Mouse (Mus musculus): Measurements from ENCODE around the gene Ston2.

Gene Ston2

DNA sequence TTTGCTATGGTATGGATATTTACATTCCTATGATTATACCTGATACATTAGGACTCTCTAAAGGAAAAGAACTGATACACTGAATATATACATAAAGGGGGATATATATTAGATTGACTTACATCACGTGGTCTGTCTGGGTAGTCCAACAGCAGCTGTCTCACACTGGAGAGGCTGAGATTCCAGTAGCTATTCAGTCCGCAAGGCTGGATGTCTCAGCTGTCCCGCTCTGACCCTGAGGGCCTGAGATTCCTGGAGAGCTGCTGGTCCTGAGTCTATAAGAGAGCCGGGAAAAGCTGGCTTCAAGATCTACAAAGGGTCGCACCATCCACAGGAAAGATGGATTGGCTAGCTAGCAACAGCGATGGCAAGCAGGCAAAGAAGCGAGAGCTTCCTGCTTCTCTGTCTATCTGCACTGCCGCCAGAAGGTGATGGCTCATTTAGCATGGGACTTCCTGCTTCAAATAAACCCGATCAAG is at the start of gene Ston2:
Ston2 (minus strand) TSS at position 429 of the 479 bp plus-strand sequence.
- DNase-seq (ENCODE audit: low read depth, low spot score): no peak

DNA sequence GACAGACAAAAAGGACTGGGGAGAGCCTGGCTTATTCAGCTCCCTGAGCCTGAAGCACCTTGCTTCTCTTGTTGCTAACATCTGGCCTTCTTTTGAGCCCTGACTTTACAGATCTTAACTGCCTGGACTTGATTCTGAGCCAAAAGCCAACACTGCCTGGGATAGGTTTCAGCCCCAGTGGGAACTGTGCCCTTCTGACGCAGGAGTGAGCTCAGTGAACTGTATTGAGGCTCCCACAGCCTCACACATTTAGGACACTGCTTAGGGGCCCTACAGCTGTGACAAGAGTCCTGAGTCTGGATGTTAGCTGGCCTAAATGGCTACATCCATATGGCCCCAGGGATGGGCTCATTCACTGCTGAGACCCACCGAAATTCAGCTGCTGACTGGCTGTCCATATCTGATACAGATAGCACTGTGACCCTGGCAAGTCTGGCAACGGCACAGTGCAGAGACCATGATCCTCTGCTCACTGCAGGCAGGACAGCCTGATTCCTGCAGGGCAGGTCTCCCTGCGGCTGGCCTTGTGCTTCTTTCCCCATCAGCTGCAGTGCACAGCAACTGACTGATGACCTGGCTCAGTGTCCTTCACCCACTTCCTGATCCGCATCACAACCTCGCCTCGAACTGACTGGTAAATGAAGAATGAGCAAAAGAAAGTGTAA is 49.3 kb upstream of the Ston2 start:
- DNase-seq (ENCODE audit: low read depth, low spot score): no peak

DNA sequence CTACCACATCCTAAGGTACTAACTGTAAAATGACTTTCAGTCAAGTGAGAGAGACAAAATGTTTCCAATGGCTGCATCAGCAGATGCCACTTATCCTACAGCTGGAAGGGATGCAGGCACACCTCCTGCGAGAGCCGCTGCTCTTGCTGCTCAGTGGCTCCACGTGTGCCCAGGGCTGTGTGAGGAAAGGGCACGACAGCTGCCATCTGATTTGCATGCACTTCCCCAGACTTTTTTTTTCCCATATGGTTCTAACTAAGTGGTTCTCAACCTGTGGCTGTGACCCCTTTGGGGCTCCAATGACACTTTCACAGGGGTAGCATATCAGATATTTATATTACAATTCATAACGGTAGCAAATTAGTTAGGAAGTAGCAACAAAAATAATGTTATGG is 45.7 kb upstream of the Ston2 start:
- DNase-seq (ENCODE audit: low read depth, low spot score): no peak

DNA sequence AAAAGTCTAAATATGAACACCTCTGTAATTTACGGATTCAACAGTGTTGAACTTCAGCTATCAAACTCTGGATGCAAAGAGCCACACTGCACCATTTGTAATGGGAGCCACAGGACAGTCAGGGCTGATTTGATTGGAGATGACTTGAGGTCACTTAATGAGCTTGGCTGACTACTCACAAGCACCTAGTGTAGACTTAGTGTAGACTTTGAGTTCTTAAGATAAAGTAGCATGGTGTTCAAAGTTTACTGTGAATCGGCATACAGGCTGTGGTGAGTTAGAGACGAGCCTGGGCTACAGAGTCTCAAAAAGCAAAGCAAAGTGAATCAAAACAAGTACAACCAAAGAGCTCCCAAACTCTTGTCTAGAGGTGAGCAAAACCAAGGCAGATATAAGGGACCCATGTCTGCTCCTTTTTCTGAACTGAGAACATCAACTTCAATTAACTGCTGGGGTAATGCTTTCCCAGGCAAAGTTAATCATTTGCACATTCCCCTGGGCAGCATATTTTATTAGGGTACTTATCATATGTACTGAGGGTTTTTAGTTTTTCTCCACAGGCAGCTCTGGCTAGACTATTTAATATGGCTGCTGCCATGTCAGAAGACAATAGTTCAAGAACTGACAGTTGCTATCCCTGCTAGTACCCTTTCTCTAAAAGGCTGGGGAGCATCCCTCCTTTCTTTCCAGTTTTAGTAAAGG is 45.2 kb upstream of the Ston2 start:
- DNase-seq (ENCODE audit: low read depth, low spot score): no peak

DNA sequence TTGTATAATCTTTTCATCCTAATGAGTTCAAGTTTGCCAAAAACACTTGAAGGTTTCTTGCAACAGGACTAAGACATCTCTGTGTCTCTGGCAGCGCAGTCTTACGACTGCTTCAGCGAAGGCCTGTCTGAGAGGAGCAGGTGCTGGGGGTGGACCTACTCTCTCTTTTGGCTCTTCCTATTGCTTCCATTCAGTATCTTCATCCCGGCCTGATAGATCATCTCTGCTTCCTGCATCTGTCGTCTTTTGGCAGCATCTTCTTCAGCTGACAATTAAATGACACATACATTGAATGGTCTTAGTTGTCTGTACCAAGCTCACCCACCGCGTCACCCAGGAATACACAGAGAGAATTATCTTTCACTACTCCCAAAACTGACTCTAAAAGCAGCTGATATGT is 43.2 kb upstream of the Ston2 start:
- no peak for DNase-seq (ENCODE audit: low read depth, low spot score)

DNA sequence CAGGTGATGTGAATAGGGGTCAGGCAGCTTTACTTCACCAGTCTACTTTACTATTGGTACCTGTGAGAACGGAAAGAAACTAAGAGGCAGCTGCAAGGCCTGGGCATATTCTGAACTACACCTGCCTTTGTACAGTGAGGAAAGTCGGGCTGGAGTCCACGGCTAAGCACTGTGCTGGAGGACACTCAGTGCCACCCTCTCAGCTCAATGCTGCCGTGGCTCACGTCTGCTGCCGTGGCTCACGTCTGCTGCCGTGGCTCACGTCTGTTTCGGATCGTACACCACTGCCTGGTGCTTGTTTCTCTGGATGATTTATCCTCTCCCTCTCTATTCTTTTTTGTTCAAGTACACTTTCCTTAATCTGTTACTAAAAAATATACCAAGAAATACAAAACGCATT is 32.3 kb upstream of the Ston2 start:
- DNase-seq (ENCODE audit: low read depth, low spot score): no peak

DNA sequence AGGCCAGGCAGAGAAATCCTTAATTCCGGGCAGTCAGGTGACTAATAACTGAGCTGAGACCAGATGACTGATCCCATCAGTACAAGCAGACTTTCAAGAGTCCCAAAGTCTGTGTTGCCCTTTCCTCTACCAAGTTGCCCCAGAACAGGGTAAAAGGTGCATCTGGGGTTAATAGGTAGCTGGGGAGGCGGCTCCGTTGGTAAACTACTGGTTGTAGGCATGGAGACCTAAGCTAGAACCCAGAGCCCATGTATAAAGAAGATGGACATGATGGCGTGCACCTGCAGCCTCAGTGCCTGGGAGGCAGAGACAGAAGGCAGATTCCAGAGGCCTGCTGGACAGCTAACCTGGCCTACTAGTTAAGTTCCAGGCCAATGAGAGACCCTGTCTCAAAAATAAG is 30.5 kb upstream of the Ston2 start:
- no peak for DNase-seq (ENCODE audit: low read depth, low spot score)

DNA sequence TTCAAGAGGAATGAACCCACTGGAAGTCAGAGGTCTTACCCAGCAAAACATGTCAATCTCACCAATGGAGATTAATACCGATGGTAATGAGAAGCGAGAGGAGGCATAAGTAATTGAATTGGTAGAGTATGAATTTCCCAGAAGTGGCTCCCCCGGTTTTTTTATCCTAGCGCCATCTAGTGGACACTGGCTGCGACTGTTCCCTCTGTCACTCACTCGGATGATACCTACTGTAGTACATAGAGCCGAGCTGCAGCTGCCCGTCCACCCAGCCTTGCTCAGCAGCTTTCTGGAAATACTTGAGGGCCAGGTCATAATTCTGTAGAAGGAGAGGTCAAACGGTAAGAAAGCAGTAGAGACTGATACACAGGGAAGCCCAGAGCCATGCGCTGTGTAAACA is 27.8 kb upstream of the Ston2 start:
- DNase-seq (ENCODE audit: low read depth, low spot score): peak; percentile 83

DNA sequence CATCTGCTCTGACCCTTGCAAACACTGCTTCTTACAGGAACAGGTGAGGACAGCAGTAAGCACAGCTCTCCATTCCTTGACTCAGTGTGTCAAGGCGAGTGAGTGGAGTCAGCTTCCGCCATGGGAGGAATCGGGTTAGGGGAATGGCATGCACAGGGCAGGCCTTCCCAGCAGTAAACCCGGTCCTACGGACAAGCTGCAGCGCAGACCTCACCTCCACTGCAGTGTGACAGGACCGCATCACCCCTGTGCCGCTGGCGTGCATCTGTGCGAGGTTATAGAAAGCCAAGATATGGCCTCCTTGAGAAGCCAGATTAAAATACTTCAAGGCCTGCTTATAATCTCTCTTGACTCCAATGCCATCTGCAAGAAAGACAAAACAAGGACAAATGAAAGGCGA is 27.4 kb upstream of the Ston2 start:
- DNase-seq (ENCODE audit: low read depth, low spot score): no peak

DNA sequence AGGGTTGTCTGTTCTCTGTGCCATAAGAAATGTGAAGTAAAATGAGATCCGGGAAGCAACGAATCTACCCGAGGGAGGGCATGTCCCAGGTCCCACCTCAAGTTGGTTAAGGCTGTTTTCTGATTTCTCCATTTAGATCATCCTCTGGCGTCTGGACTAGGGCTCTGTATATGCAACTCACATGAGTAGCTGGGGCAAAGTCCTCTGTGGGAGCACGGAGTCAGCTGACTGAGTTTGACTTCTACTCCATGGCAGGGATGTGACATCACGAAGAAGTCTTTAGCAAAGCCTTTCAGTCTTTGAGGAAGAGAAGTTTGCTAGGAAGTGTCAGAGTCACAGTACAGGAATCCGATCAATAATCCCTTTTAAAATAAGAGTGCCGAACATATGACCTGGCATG is 20.7 kb upstream of the Ston2 start:
- no peak for DNase-seq (ENCODE audit: low read depth, low spot score)

DNA sequence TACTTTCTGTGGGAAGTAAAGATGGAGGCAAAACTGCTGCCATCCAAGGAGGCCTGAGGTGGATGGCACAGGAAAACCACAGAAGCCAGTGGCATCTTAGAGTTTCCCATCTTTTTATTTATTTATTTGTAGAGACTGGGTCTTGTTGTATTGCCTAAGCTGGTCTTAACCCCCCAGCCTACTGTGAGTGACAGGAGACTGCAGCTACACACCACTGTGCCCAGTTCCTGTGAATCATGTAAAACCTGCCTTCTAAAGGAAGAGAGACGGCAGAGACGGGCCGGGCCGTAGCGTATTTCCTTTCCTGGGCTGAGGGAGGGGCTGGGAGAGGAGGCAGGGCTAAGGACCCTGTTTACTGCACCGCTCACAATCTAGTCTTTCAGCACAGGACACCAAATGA is 19.6 kb upstream of the Ston2 start:
- no peak for DNase-seq (ENCODE audit: low read depth, low spot score)

DNA sequence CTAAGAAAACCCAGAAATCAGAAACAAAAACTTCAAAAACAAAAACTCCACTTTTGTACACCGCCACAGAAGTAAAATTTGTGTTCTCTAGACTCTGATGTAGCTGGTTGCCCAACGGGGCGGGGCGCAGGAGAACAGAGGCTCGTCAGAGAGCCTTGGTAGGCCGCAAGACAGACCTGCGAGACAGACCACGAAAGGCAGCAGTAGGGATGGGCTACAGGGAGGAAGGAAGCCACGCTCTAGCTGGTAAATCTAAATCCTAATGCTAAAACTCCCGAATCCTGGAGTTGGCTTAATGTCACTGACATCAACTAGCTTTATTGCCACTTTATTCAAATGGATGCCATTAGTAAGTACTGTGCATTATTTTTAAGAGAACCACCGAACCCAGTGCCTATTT is 18.9 kb upstream of the Ston2 start:
- DNase-seq (ENCODE audit: low read depth, low spot score): no peak

DNA sequence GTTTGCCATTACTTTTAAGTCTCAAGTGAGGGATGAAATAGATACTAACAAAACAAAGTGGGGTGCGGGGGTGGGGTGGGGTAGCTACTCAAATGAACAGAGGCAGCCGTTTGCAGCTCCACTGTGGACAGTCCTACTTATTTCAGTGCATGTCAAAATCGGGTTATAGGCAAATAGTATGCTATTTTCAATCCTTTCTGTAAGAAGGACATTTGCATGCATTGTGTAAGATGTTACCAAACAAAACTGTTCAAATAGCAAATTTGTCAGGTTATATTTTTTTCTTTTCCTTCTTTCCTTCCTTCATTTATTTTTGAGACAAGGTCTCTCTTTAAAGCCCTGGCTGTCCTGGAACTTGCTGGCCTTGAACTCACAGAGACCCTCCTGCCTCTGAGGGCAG is 16.1 kb upstream of the Ston2 start:
- peak; percentile 76 for DNase-seq (ENCODE audit: low read depth, low spot score)

DNA sequence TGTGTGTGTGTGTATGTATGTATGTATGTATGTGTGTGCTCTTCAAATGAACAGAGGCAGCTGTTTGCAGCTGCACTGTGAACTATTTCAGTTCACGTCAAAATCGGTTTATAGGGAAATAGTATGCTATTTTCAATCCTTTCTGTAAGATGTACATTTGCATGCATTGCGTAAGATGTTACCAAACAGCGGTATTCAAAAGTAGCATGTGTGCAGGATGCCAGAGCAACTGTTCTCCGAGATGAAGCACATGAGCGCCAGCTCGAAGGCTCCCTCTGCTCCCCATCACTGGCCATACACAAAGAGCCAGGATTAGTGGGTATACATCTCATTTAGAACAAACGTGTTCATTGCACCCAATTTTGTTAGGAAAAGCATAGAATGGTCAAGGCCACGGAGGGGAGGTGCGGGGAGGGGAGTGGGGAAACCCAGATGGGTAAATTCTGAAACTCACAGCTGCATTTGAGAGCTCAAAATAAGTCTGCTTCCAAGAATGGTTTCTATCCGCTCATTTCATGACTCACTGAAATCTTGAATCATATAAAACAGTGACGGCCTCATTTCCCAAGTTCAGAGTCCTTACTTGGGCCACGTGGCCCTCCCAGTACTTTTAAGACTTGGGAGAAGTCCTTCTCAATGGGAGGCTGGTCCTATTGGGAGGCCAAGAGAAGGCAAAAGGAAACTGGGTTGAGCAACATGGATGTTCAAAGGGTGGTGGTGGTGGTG is 15.2 kb upstream of the Ston2 start:
- peak; percentile 95 for DNase-seq (ENCODE audit: low read depth, low spot score)

DNA sequence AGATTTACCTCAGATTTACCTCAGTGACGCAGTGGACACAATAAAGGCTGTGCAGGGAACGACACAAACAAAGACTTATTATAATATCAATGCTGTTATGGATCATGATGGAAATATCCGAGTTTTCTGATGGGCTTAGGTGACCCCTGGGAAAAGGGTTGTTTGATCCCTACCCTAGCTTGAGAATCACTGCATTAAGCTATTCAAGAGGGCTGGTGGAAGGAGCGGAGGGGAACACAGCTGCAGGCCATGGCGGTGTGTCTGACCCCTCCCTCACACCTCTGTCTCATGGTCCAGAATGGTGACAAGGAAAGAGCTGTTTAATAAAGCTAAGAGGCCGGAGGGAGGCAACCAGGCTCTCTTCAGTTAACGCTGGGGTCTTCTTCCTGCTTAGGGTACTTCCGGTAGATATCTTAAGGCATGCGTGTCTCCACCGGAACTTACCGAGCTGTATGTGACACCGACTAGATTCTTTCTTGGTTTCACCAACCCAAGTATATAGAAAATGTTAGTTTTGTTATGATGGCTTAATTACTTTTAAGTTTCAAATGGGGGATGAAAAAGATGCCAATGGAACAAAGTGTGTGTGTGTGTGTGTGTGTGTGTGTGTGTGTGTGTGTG is 14.5 kb upstream of the Ston2 start:
- peak; percentile 89 for DNase-seq (ENCODE audit: low read depth, low spot score)

DNA sequence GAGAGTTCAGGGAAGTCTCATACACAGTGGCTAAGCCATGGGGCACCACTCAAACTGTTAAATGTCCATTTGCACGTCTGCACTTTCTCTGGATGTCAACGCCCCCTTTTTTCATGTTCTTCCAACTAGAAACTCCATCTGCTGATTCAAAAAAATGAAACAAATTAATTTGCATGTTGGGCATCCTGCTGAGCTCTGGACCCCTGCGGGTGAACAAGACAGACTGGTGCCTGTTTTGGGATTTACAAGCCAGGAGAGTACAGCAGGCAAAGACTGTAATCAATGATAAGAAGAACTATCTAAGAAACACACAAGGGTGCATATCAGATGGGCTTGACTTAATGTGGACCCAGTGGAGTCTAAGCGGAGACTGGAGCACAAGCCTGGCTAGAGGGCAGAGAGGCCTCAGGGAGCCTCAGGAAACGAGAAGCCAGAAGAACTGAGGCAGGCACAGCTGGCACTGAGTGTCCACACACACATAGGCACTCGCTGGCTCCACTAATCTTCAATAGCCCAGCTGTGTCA is 12.7 kb upstream of the Ston2 start:
- peak; percentile 57 for DNase-seq (ENCODE audit: low read depth, low spot score)

DNA sequence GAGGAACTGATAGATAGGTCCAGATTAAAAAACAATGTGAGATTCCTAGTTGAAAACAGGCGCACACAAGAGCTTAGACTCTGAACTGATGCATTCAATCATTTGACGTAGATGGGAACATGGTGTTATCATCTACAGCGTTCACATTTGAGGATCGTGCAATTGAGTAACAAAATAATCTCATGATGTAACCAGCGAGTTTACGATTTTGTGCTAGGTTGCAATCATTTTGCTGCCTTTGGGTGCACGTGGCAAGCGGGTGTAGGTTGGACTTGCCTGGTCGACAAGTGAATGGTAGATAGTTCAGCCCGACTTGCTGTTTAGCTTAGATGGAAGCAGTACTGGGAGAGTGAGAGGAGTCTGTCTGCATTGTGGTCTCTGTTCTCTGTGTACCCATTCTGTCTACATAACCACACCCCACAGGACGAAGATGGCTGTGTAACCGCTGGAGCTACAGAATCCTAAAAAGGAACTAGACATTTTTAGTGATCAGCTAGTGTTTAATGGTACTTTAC is 11.7 kb upstream of the Ston2 start:
- DNase-seq (ENCODE audit: low read depth, low spot score): peak; percentile 70

DNA sequence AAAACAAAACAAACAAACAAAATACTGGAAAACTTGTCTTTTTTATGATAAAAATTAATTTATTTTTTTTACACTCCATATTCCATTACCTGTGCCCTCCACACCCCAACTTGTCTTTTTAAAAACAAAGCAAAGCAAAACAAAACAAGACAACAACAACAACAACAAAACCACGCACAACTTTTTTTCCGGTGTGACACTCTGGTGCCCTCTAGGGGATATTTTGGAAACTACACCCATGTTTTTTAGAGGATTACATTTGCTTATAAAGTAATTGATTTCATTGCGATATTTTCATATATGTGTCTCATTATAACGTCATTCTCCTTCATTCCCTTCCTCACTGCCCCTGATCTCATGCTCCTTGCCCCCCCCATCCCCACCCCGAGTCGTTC is 11.2 kb upstream of the Ston2 start:
- peak; percentile 73 for DNase-seq (ENCODE audit: low read depth, low spot score)

DNA sequence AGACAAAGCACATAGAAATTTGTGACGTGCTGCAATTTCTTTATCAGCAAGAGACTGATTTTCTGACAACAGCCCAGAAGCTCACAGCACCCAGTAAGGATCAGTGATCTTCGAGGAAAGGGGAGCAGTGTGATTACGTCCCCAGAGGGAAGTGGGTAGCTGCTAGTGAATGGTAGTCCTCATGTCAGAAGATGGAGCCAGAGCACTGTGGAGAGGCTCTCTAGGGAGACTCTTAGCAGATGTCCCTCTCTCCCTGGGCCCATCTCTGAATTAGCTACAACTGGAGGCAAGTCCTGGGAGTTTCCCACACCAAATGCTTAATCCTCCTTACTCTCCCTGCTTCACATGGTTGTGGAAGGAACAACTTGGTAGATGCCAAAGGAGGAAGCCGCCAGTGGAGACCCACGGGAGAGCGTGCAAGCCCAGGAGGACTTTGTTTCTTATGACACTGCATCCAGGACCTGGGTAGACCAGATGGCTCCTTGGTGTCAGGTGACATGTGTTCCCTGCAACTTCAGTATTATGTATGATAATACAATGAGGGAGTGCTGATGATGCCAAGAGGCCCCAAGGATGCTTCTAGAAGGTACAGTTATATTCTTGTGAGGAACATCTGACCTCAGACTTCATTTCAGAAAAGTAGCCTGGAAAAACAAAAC is 10.7 kb upstream of the Ston2 start:
- DNase-seq (ENCODE audit: low read depth, low spot score): peak; percentile 78

DNA sequence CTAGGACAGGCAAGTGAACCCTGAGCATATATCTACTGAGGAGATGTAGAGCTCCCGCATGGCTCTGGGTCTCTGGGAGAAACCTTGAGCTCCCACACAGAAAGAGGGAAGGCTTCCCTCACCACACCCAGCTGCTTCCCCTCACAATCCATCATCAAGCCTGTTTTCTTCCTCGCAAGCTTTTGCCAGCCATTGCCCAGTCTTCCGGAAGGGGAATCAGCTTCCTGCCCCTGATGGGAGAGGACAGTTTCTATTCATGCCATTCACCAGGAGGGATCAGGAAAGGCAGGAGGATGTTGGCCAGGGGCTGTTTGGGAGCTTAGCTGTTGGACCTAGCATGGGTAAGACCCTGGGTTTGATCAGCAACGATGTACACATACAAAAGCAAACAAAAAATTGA is 8.6 kb upstream of the Ston2 start:
- peak; percentile 16 for DNase-seq (ENCODE audit: low read depth, low spot score)

DNA sequence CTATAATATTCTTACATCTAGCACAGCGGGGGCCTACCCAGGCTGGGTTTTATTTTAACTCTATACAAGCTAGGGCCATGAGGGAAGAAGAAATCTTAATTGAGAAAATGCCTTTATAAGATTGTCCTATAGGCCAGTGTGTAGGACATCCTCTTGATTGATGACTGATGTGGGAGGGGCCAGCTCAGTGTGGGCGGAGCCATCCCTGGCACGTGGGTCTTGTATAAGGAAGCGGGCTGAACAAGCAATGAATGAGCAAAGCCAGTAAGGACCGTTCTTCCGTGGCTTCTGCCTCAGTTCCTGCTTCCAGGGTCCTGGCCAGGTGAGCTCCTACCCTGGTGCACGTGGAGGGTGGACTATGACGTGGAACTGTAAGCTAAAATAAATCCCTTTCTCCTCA is 5.1 kb upstream of the Ston2 start:
- peak; percentile 92 for DNase-seq (ENCODE audit: low read depth, low spot score)

All from A20 (cell line).